Mouse (Mus musculus): Measurements from ENCODE around the gene Rxfp1.

GRCm38 (mm10) chr3:79664787-79665408 is 72.8 kb downstream of the Rxfp1 start:
- TF ChIP-seq POLR2A (IDR thresholded peaks at IDR 0.05; ENCODE audit: control insufficient read depth, extremely low read depth, insufficient read depth, low read length, poor library complexity), result no peak
- no peak for TF ChIP-seq CTCF (IDR thresholded peaks at IDR 0.05; ENCODE audit: borderline replicate concordance, control insufficient read depth, extremely low read depth, insufficient read depth, low read length, poor library complexity)
